Mouse (Mus musculus): ENCODE data around the gene Rhobtb1. TPM values are rescaled to one million over a fixed set of nuclear protein-coding genes. Genes with fewer than 3 reads are reported as not detected.
A peak's percentile ranks its signal among the peaks of the same experiment; 100 is the strongest.

The Rhobtb1 gene
- polyA plus RNA-seq, 1 experiment = 4.6 TPM

- Histone ChIP-seq H3K4me1 (ENCODE audit: control insufficient read depth, insufficient read depth, low read length) (peaks cover 1% of the 10 kb centered on the region; the same call in 1 of the 2 replicates), H3K4me3 (ENCODE audit: insufficient read depth, low read length) (no peak overlapping the region), H3K27ac (ENCODE audit: insufficient read depth, low read length) (no peak overlapping the region)
- no peak for TF ChIP-seq POLR2A (IDR thresholded peaks at IDR 0.05; ENCODE audit: extremely low read depth, insufficient read depth, low read length)
- no peak for TF ChIP-seq CTCF (IDR thresholded peaks at IDR 0.05; ENCODE audit: extremely low read depth, insufficient read depth, low read length)
Observed at GRCm38 (mm10) chr10:69248261-69249160, 97.3 kb downstream of the Rhobtb1 start.

- H3K4me3 ChIP-seq (ENCODE audit: insufficient read depth, low read length) = no peak overlapping the region
- H3K27ac ChIP-seq (ENCODE audit: insufficient read depth, low read length) = no peak overlapping the region
- TF ChIP-seq POLR2A (IDR thresholded peaks at IDR 0.05; ENCODE audit: extremely low read depth, insufficient read depth, low read length) = no peak
- no peak for TF ChIP-seq CTCF (IDR thresholded peaks at IDR 0.05; ENCODE audit: extremely low read depth, insufficient read depth, low read length)
- H3K4me1 ChIP-seq (ENCODE audit: control insufficient read depth, insufficient read depth, low read length) = peaks cover 1% of the 10 kb centered on the region; the same call in 1 of the 2 replicates
Observed at GRCm38 (mm10) chr10:69251254-69251653, 100.0 kb downstream of the Rhobtb1 start.

- Histone ChIP-seq H3K4me3 (ENCODE audit: insufficient read depth, low read length) (no peak overlapping the region), H3K4me1 (ENCODE audit: control insufficient read depth, insufficient read depth, low read length) (peaks cover 1% of the 10 kb centered on the region; the same call in 1 of the 2 replicates), H3K27ac (ENCODE audit: insufficient read depth, low read length) (0 out of 2 replicates have a peak overlapping the region, but pooled peaks have one; percentile 11)
- TF ChIP-seq CTCF (IDR thresholded peaks at IDR 0.05; ENCODE audit: extremely low read depth, insufficient read depth, low read length) (no peak), POLR2A (IDR thresholded peaks at IDR 0.05; ENCODE audit: extremely low read depth, insufficient read depth, low read length) (no peak)
Observed at GRCm38 (mm10) chr10:69252112-69253074, 101.2 kb downstream of the Rhobtb1 start.

- Histone ChIP-seq H3K4me3 (ENCODE audit: insufficient read depth, low read length) (no peak overlapping the region), H3K27ac (ENCODE audit: insufficient read depth, low read length) (0 out of 2 replicates have a peak overlapping the region, but pooled peaks have one; percentile 11), H3K4me1 (ENCODE audit: control insufficient read depth, insufficient read depth, low read length) (0 out of 2 replicates have a peak, but pooled peaks cover 1% of the 10 kb centered on the region)
- no peak for TF ChIP-seq CTCF (IDR thresholded peaks at IDR 0.05; ENCODE audit: extremely low read depth, insufficient read depth, low read length)
- TF ChIP-seq POLR2A (IDR thresholded peaks at IDR 0.05; ENCODE audit: extremely low read depth, insufficient read depth, low read length) = no peak
Observed at GRCm38 (mm10) chr10:69253075-69253685, 101.9 kb downstream of the Rhobtb1 start.

GRCm38 (mm10) chr10:69253686-69254080, 102.4 kb downstream of the Rhobtb1 start:
- Histone ChIP-seq H3K4me1 (ENCODE audit: control insufficient read depth, insufficient read depth, low read length) (0 out of 2 replicates have a peak, but pooled peaks cover 1% of the 10 kb centered on the region), H3K27ac (ENCODE audit: insufficient read depth, low read length) (0 out of 2 replicates have a peak overlapping the region, but pooled peaks have one; percentile 9), H3K4me3 (ENCODE audit: insufficient read depth, low read length) (no peak overlapping the region)
- TF ChIP-seq CTCF (IDR thresholded peaks at IDR 0.05; ENCODE audit: extremely low read depth, insufficient read depth, low read length) (no peak), POLR2A (IDR thresholded peaks at IDR 0.05; ENCODE audit: extremely low read depth, insufficient read depth, low read length) (no peak)

GRCm38 (mm10) chr10:69254390-69254847, 103.2 kb downstream of the Rhobtb1 start:
- TF ChIP-seq POLR2A (IDR thresholded peaks at IDR 0.05; ENCODE audit: extremely low read depth, insufficient read depth, low read length) (no peak), CTCF (IDR thresholded peaks at IDR 0.05; ENCODE audit: extremely low read depth, insufficient read depth, low read length) (no peak)
- no peak overlapping the region for H3K4me3 ChIP-seq (ENCODE audit: insufficient read depth, low read length)
- H3K27ac ChIP-seq (ENCODE audit: insufficient read depth, low read length) = peak overlapping the region; percentile 9; the same call in 1 of the 2 replicates
- 0 out of 2 replicates have a peak, but pooled peaks cover 1% of the 10 kb centered on the region for H3K4me1 ChIP-seq (ENCODE audit: control insufficient read depth, insufficient read depth, low read length)

GRCm38 (mm10) chr10:69255594-69255993, 104.4 kb downstream of the Rhobtb1 start:
- Histone ChIP-seq H3K27ac (ENCODE audit: insufficient read depth, low read length) (no peak overlapping the region), H3K4me1 (ENCODE audit: control insufficient read depth, insufficient read depth, low read length) (0 out of 2 replicates have a peak, but pooled peaks cover 1% of the 10 kb centered on the region), H3K4me3 (ENCODE audit: insufficient read depth, low read length) (no peak overlapping the region)
- TF ChIP-seq CTCF (IDR thresholded peaks at IDR 0.05; ENCODE audit: extremely low read depth, insufficient read depth, low read length) (no peak), POLR2A (IDR thresholded peaks at IDR 0.05; ENCODE audit: extremely low read depth, insufficient read depth, low read length) (no peak)

- no peak overlapping the region for H3K4me3 ChIP-seq (ENCODE audit: insufficient read depth, low read length)
- H3K4me1 ChIP-seq (ENCODE audit: control insufficient read depth, insufficient read depth, low read length) = 0 out of 2 replicates have a peak, but pooled peaks cover 1% of the 10 kb centered on the region
- no peak overlapping the region for H3K27ac ChIP-seq (ENCODE audit: insufficient read depth, low read length)
- TF ChIP-seq POLR2A (IDR thresholded peaks at IDR 0.05; ENCODE audit: extremely low read depth, insufficient read depth, low read length) (no peak), CTCF (IDR thresholded peaks at IDR 0.05; ENCODE audit: extremely low read depth, insufficient read depth, low read length) (no peak)
Observed at GRCm38 (mm10) chr10:69257592-69258133, 106.4 kb downstream of the Rhobtb1 start.

All from cortical plate, adult 2 months (tissue).